Mouse (Mus musculus) gastrocnemius, adult 8-10 months (tissue): Measurements from ENCODE around the gene Dusp28. TPM values are rescaled to one million over a fixed set of nuclear protein-coding genes. Genes with fewer than 3 reads are reported as not detected.
A peak's percentile ranks its signal among the peaks of the same experiment; 100 is the strongest.

ENCODE experiments used
- DNase-seq, 2 experiments: peaks; one replicate each; pipeline ENCODE4 v3.0.0; 2022; ENCODE audit warnings: low spot score in 2 of 2
- total RNA-seq, 4 experiments: library from RNA; stranded (reverse); gene quantifications; 2 replicates each; pipeline ENCODE4 v1.2.4; 2022

Gene Dusp28
- 10 to 100 TPM; 26.2 to 30.7 (median 27.3) TPM for total RNA-seq

DNA sequence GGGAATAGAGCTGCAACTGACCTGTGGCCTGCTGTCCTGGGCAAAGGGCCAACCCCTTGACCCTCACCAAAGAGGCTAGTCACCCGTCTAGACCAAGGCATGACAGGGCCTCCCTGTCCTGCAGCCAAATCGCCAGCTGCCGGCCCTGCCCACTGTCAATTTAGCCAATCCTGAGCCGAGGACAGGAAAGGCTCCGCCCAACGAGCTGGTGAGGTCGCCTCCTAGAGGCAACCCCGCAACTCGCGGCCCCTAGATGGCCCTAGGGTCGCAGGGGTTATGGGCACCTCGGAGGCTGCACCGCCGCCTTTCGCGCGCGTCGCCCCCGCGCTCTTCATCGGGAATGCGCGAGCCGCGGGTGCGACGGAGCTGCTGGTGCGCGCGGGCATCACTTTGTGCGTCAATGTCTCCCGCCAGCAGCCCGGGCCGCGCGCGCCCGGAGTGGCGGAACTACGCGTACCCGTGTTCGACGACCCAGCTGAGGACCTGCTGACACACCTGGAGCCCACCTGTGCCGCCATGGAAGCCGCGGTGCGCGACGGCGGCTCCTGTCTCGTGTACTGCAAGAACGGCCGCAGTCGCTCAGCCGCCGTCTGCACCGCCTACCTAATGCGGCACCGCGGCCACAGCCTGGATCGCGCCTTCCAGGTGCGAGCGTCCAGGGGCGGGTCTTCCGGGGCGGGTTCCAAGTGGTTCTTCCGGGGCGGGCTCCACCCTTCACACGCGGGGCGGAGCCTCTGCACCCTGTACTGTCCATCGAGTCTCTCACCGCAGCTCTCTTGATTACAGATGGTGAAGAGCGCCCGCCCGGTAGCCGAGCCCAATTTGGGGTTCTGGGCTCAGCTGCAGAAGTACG, at the start of gene Dusp28:
Dusp28 (plus strand) TSS at position 203 of the 853 bp plus-strand sequence.
- peak; percentile 81 to 90 for DNase-seq

DNA sequence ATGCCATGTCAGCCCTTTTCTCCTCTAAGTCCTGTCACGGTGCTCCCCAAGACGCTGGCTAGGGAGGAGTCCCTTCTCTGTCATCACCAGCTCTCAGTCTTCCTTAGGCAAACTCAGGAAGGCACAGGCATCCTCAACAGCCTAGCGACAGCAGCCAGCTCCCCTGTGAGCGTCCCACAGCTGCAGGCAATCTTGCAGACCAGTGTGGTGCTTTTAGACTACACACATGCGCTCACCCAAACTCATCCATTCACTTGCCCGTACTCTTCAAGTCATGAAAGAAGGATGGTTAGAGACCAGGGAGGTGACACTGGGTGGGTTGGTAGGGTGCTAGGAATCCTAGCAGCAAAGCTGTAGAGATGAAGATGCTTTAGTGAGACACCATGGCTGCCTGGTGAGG, 45.3 kb upstream of the Dusp28 start:
- DNase-seq, result no peak

- DNase-seq, result no peak
These were observed 43.5 kb upstream of the Dusp28 start for GRCm38 (mm10) chr1:92863268-92863667.

- DNase-seq, result no peak
These were observed 40.6 kb upstream of the Dusp28 start for GRCm38 (mm10) chr1:92866170-92866569.

- DNase-seq, result no peak
These were observed 36.8 kb upstream of the Dusp28 start for GRCm38 (mm10) chr1:92869985-92870384.

- no peak for DNase-seq
These were observed 34.1 kb upstream of the Dusp28 start for GRCm38 (mm10) chr1:92872666-92873065.

GRCm38 (mm10) chr1:92874011-92874410, 32.8 kb upstream of the Dusp28 start:
- no peak for DNase-seq

DNA sequence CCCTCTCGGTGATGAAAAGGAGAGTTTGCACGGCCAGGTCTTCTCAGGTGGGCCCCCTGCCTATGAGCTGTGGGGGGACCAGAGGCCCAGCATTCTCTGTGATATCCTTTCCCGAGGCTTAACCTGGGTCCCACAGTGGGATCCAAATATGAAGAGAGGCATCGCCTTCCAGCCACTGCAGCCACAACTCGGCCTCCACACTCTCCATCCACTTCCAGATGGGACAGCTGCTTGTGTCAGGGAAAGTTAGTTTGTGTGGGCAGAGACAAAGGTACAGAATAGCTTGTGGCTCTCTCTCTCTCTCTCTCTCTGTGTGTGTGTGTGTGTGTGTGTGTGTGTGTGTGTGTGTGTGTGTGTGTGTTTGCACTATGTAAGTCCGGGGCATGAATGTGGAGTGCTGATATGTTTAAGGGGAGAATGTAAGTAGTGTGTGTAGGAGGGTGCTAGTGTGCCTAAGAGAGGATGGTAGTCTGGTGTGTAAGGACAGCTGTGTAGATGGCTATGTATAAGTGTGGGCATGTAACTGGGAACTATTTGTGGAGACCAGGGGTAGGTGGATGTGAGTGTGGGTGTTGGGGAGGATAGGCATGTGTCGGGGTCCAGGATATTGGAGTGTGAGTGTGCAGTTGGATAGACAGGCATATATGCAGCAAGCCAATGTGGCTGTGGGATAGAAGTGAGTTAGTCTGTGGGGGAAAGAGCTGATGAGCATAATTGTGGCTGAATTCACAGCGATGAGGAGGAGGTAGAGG, 31.2 kb upstream of the Dusp28 start:
- no peak for DNase-seq

GRCm38 (mm10) chr1:92877431-92877978, 29.3 kb upstream of the Dusp28 start:
- no peak for DNase-seq

- no peak for DNase-seq
These were observed 28.6 kb upstream of the Dusp28 start for GRCm38 (mm10) chr1:92878066-92878741.

DNA sequence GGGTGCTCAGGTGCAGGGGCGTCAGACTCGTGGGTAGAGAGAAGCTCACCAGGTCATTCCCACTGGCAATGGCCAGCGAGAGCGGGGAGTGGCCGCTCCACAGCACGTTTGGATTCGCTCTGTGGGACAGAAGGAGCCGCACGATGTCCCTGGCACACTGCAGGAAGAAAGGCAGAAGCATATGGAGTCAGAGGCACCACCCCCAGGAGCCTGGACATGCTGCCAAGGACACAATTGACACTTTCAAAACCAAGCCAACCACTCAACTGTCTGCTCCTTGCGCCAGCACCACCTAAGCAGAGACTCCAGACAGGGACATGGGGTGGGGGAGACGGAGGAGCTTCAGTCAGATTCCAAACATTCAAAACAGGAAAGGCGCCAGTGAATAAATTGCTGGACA, 27.5 kb upstream of the Dusp28 start:
- DNase-seq, result no peak

- no peak for DNase-seq
These were observed 26.7 kb upstream of the Dusp28 start for GRCm38 (mm10) chr1:92880101-92880500.

GRCm38 (mm10) chr1:92881982-92882381, 24.8 kb upstream of the Dusp28 start:
- no peak for DNase-seq

- no peak for DNase-seq
These were observed 17.7 kb upstream of the Dusp28 start for GRCm38 (mm10) chr1:92888901-92889655.

GRCm38 (mm10) chr1:92892791-92893190, 14.0 kb upstream of the Dusp28 start:
- DNase-seq, result no peak

DNA sequence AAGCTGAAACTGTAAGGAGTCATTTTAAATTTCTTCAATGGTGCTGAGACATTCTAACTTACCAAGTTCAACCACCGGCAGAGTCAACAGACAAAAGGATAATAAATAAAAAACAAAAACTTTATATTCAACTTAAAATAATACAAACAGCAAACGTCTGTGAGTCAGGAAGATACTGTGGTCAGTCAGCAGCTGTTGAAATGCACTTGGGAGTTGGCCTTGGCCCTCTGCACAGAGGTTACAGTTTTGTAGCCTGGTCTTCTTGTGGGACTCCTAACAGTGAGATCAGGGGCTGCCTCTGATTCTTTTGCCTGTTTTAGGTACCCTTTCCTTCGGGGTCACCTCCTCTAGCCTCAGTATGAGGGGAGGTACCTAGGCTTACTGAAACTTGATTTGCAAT, 12.9 kb upstream of the Dusp28 start:
- no peak for DNase-seq

- peak; percentile 63 to 67 for DNase-seq
These were observed 11.7 kb upstream of the Dusp28 start for GRCm38 (mm10) chr1:92895089-92895488.

- DNase-seq, result no peak
These were observed 4.0 kb upstream of the Dusp28 start, which contains the start of gene Ankmy1 for GRCm38 (mm10) chr1:92902786-92903185. Ankmy1 (minus strand) TSS chr1:92902906.

DNA sequence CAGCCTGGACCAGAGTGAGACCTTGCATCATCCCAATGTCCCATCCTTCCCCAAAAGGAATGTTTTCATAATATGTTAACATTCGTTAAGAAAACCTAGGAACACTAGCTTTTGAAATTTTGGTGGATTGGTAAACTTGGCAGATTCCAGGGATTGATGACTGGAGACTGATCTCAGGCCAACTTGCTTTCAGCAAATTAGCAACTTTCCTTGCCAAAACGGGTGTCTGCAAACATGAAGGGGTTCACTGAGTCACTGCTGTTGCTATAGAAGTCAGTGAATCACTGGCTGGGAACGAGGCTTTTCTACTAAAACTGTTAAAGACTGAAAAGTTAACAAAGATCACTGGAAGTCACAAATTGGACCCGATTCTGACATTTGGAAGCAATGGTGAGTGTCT, 3.2 kb upstream of the Dusp28 start:
- DNase-seq, result no peak

GRCm38 (mm10) chr1:92905703-92906310, 974 bp upstream of the Dusp28 start:
- DNase-seq, result no peak
